Mouse (Mus musculus) heart, postnatal 0 days (tissue): Measurements from ENCODE around the gene Mia3. TPM values are rescaled to one million over a fixed set of nuclear protein-coding genes. Genes with fewer than 3 reads are reported as not detected.
"Not testable (repeated sequence)": the region's sequence is repeated elsewhere in the genome, so short reads cannot be mapped to it uniquely, and the experiment has no call there.

ENCODE experiments used
- ATAC-seq: fragments of 200-750 bp; cut with Nextera tagmentation; 2 replicates; pipeline ENCODE4 v1.8.0; 2017; ENCODE audit warnings: low read depth, moderate number of reproducible peaks, moderate library complexity; ENCODE audit not compliant: insufficient read depth
- DNase-seq: peaks from one replicate; pipeline ENCODE4 v3.0.0-alpha.2; 2016; ENCODE audit warnings: low spot score
- H3K27ac ChIP-seq: fragments of 300-500 bp; sonication (generic); 2 replicates; pipeline ENCODE4 v1.5.1; 2014; ENCODE audit warnings: low read depth, mild to moderate bottlenecking
- H3K27me3 ChIP-seq: fragments of 300-500 bp; sonication (generic); 2 replicates; pipeline ENCODE4 v1.6.1; 2014; ENCODE audit warnings: low read length, mixed read lengths; ENCODE audit not compliant: control insufficient read depth, insufficient read depth
- H3K36me3 ChIP-seq: fragments of 300-500 bp; sonication (generic); replicated peaks from 2 replicates; pipeline ENCODE4 v1.6.1; 2014; ENCODE audit warnings: low read length, mixed read lengths; ENCODE audit not compliant: control insufficient read depth, insufficient read depth
- H3K4me1 ChIP-seq: fragments of 300-500 bp; sonication (generic); 2 replicates; pipeline ENCODE4 v1.6.1; 2014; ENCODE audit warnings: antibody characterized with exemption; ENCODE audit not compliant: control insufficient read depth, insufficient read depth
- H3K4me2 ChIP-seq: fragments of 300-500 bp; sonication (generic); 2 replicates; pipeline ENCODE4 v1.6.1; 2014; ENCODE audit warnings: low read depth, mild to moderate bottlenecking, low read length, moderate library complexity
- H3K4me3 ChIP-seq: fragments of 300-500 bp; sonication (generic); 2 replicates; pipeline ENCODE4 v1.5.1; 2014; ENCODE audit warnings: low read depth, low read length
- H3K9ac ChIP-seq: fragments of 300-500 bp; sonication (generic); replicated peaks from 2 replicates; pipeline ENCODE4 v1.6.1; 2014; ENCODE audit warnings: low read depth, low read length, mixed read lengths
- H3K9me3 ChIP-seq: fragments of 300-500 bp; sonication (generic); replicated peaks from 2 replicates; pipeline ENCODE4 v1.6.1; 2016; ENCODE audit warnings: low read length; ENCODE audit not compliant: control insufficient read depth
- CTCF ChIP-seq: IDR thresholded peaks from 2 replicates; pipeline ENCODE4 v1.5.1; 2016; ENCODE audit warnings: antibody characterized with exemption, control low read depth, low read depth
- EP300 ChIP-seq: IDR thresholded peaks from 2 replicates; pipeline ENCODE4 v1.6.1; 2016; ENCODE audit warnings: antibody characterized with exemption, low read depth
- WGBS: fragments of 180-500 bp; shearing (Covaris S2); extraction: QIAGEN DNeasy Blood & Tissue Kit; methylation state at CpG from one replicate; pipeline ENCODE4 v1.1.7; 2014; 5-methylcytosine and 5-hydroxymethylcytosine counted together
- polyA plus RNA-seq: library from polyadenylated mRNA; unstranded; fragments of >200 nt; fragmentation: Nextera tagmentation; extraction: Ambion mirVana; gene quantifications from 2 replicates; pipeline ENCODE4 v1.2.1, GENCODE M21; 2015
- total RNA-seq: library from RNA; depleted of rRNA; stranded (reverse); fragments of >200 nt; gene quantifications from 2 replicates; pipeline ENCODE4 v1.2.3, GENCODE M21; 2014; ENCODE audit warnings: low replicate concordance; rRNA removed

Mia3 gene
- total RNA-seq (55.1 and 168 TPM in 2 replicates), polyA plus RNA-seq (41.3 and 46.0 TPM in 2 replicates)

GRCm38 (mm10) chr1:183369427-183370014 lies at the start of gene Mia3:
Gene Mia3, minus strand, starts transcription at chr1:183369553.
- Histone ChIP-seq H3K4me2 (peak within 1 kb of the TSS; percentile 94), H3K9me3 (no peaks in the 10 kb centered on the region), H3K27me3 (no peaks in the 10 kb centered on the region), H3K4me1 (peaks cover 10% of the 10 kb centered on the region; the same call in 1 of the 2 replicates), H3K36me3 (peaks cover 8% of the 10 kb centered on the region), H3K9ac (peak within 1 kb of the TSS; percentile 86), H3K27ac (peak within 1 kb of the TSS; percentile 73), H3K4me3 (peak within 1 kb of the TSS; percentile 92)
- DNase-seq (peak; percentile 92), ATAC-seq (peak; percentile 99)
- WGBS = under 1% methylated on average over 51 of the region's 51 CpGs
- TF ChIP-seq CTCF (no peak), EP300 (no peak)

GRCm38 (mm10) chr1:183417873-183418272 lies 48.5 kb upstream of the Mia3 start, which contains the start of gene Hhipl2:
Gene Hhipl2, plus strand, starts transcription at chr1:183418215.
- no peak within 1 kb of the TSS for H3K9ac ChIP-seq
- no peaks in the 10 kb centered on the region for H3K27me3 ChIP-seq
- H3K27ac ChIP-seq = no peak within 1 kb of the TSS
- WGBS = 62% methylated on average over 12 of the region's 12 CpGs
- TF ChIP-seq CTCF (no peak), EP300 (no peak)
- H3K4me3 ChIP-seq = no peak within 1 kb of the TSS
- no peaks in the 10 kb centered on the region for H3K36me3 ChIP-seq
- no peak for ATAC-seq
- DNase-seq = no peak
- H3K9me3 ChIP-seq = no peaks in the 10 kb centered on the region; the same call in 1 of the 2 replicates
- H3K4me2 ChIP-seq = no peak within 1 kb of the TSS
- no peaks in the 10 kb centered on the region for H3K4me1 ChIP-seq

GRCm38 (mm10) chr1:183414081-183414727 lies 44.9 kb upstream of the Mia3 start:
- no peak overlapping the region for H3K9ac ChIP-seq
- WGBS = 82% methylated on average over 15 of the region's 15 CpGs
- H3K4me1 ChIP-seq = no peaks in the 10 kb centered on the region

GRCm38 (mm10) chr1:183403396-183403795 lies 34.0 kb upstream of the Mia3 start:
- DNase-seq (no peak), ATAC-seq (no peak)
- TF ChIP-seq EP300 (no peak), CTCF (no peak)
- H3K4me3 ChIP-seq = no peak overlapping the region
- H3K36me3 ChIP-seq = peaks cover 62% of the 10 kb centered on the region
- WGBS = 96% methylated on average over 3 of the region's 3 CpGs
- H3K27me3 ChIP-seq = no peaks in the 10 kb centered on the region
- no peak overlapping the region for H3K9ac ChIP-seq
- H3K4me2 ChIP-seq = no peak overlapping the region
- no peaks in the 10 kb centered on the region for H3K4me1 ChIP-seq
- H3K27ac ChIP-seq = no peak overlapping the region
- no peaks in the 10 kb centered on the region for H3K9me3 ChIP-seq

More at GRCm38 (mm10) chr1:183414081-183414727, 44.9 kb upstream of the Mia3 start:
- DNase-seq = no peak
- TF ChIP-seq CTCF (no peak), EP300 (no peak)
- no peak for ATAC-seq
- Histone ChIP-seq H3K27ac (no peak overlapping the region), H3K9me3 (no peaks in the 10 kb centered on the region; the same call in 1 of the 2 replicates), H3K36me3 (peaks cover 27% of the 10 kb centered on the region), H3K4me2 (no peak overlapping the region), H3K4me3 (no peak overlapping the region), H3K27me3 (no peaks in the 10 kb centered on the region)

- 5% methylated on average over 44 of the region's 44 CpGs for WGBS
Measured at GRCm38 (mm10) chr1:183388426-183389406, 19.4 kb upstream of the Mia3 start, which contains the start of gene Taf1a. Gene Taf1a, plus strand, starts transcription at chr1:183388981.

GRCm38 (mm10) chr1:183387421-183387820 lies 18.1 kb upstream of the Mia3 start:
- ATAC-seq, H3K4me2 ChIP-seq, H3K9ac ChIP-seq, DNase-seq, H3K4me1 ChIP-seq, H3K36me3 ChIP-seq, H3K4me3 ChIP-seq, H3K27ac ChIP-seq, H3K9me3 ChIP-seq: not testable (repeated sequence)
- WGBS = 88% methylated on average over 2 of the region's 3 CpGs
- peaks cover 12% of the 10 kb centered on the region; the same call in 1 of the 2 replicates for H3K27me3 ChIP-seq

More at GRCm38 (mm10) chr1:183388426-183389406, 19.4 kb upstream of the Mia3 start, which contains the start of gene Taf1a:
- Histone ChIP-seq H3K27ac (peak within 1 kb of the TSS; percentile 33), H3K4me1 (peaks cover 4% of the 10 kb centered on the region; the same call in 1 of the 2 replicates), H3K4me2 (peak within 1 kb of the TSS; percentile 91), H3K9ac (peak within 1 kb of the TSS; percentile 45), H3K27me3 (peaks cover 12% of the 10 kb centered on the region; the same call in 1 of the 2 replicates), H3K36me3 (peaks cover 12% of the 10 kb centered on the region; the same call in 1 of the 2 replicates), H3K9me3 (no peaks in the 10 kb centered on the region), H3K4me3 (peak within 1 kb of the TSS; percentile 70)
- peak; percentile 99 for ATAC-seq
- DNase-seq = peak; percentile 90
- TF ChIP-seq EP300 (no peak), CTCF (no peak)
